Mouse (Mus musculus) fibroblast of lung, adult 2 months (primary cell): ENCODE measurements around the gene Add3.

Experiments used
- DNase-seq: peaks from one replicate; pipeline ENCODE4 v3.0.0-alpha.2; 2011; ENCODE audit warnings: low read depth

Add3 gene

GRCm38 (mm10) chr19:53233586-53233985, 93.3 kb downstream of the Add3 start:
- DNase-seq = no peak

DNA sequence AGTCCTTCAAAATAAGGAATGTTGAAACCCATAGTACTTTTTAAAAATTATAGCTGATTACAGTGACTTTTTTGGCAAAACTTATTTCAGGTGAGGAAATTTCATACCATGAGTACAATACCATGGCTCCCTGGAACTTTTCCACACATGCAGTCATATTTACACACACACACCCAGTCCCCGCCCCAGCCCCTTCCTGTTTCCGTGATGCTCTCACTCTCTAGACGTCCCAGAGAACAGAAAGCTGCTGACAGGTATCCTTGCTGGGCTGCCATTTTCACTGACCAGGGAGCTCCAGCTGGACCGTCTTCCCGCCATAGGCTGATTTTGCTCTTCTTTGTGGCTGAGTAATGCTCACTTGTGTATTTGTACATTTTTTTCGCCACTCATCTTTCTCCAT, 101.6 kb downstream of the Add3 start:
- DNase-seq = no peak

DNA sequence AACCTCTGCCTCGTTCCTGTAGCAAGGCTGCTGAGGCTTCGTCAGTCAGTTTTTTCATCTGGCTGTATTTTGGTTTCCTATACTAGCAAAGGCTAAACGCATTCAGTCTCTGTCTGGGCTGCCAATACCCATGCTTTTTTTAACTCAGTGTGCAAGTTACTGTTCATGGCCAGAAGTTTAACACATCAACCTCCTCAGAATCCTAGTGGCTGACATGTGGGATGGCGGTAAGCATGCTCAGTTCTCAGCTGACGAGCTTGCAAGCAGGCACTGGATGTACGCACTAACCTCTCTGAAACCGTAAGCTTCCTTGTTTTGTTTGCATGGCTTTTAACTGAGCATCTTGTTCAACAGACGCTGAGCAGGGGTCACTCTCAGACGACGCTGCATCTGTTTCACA, 103.7 kb downstream of the Add3 start:
- no peak for DNase-seq

- no peak for DNase-seq
Measured at GRCm38 (mm10) chr19:53247558-53247957, 107.3 kb downstream of the Add3 start.

- DNase-seq = peak; percentile 36
Measured at GRCm38 (mm10) chr19:53248023-53248494, 107.8 kb downstream of the Add3 start.

DNA sequence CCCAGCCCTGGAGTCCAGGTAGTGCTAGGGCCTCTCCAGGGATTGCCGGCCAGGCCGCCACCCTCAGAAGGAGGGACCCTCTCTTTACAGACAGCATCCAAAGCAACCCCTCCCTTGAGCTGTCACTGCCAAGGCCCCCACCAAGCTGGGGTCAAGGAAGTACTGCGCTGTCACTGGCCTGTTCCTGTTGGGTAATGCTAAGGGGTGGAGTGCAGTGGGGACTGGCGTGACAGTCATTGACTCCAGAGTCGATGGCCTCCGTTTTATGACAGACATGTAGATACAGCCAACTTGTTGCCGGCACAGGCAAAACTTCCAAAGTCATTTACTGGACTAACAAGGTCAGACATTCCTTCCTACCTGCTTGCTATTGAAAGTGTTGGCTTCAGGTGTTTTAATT, 110.8 kb downstream of the Add3 start:
- no peak for DNase-seq

GRCm38 (mm10) chr19:53251656-53252055, 111.4 kb downstream of the Add3 start:
- no peak for DNase-seq

GRCm38 (mm10) chr19:53252111-53253028, 112.1 kb downstream of the Add3 start:
- no peak for DNase-seq

DNA sequence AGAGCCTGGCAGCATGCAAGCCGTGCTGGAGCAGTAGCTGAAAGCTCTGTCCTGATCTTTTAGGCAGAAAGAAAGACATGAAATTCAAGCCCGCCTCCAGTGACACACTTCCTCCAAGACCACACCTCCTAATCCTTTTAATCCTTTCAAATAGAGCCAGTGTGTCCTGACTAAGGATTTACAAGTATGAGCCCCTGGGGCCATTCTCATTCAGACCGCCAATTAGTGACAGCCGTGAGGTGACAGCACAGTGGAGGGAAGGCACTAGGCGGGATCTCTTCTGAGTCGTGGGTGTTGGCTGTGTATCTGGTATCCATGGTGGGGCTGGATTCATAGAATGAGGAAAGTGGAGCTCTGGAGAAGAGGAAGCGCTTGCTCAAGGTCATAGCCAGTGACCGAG, 116.1 kb downstream of the Add3 start:
- no peak for DNase-seq

DNA sequence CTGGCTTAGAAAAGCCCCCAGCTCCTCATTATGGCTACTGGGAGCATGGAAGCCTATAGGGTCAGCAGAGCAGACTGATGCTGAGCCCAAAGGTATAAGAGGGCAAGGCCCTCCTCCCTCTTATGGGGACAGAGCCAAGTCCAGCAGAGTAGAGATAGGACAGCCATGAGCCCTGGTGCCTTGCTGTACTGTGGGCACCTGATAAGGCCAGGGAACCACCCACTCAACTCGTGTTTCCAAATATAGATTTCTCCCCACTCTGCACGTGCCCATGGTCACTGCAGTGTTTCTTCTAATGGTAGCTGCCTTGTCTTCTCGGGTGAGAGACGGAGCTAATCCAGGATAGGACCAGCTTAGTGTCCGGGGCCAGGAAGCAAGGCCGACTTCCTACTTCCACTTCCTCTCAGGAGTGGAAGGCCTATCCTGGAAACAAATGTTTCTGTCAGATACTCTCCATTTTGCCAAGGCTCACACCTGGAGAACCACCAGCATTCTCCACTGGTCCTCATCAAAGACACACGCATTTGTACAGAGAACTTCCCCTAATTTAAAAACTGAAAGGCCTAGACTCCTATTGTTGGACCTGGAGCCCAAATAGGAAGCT, 116.8 kb downstream of the Add3 start:
- DNase-seq = no peak

- DNase-seq = no peak
Measured at GRCm38 (mm10) chr19:53257631-53258560, 117.7 kb downstream of the Add3 start.

GRCm38 (mm10) chr19:53258740-53259506, 118.7 kb downstream of the Add3 start:
- DNase-seq = no peak

DNA sequence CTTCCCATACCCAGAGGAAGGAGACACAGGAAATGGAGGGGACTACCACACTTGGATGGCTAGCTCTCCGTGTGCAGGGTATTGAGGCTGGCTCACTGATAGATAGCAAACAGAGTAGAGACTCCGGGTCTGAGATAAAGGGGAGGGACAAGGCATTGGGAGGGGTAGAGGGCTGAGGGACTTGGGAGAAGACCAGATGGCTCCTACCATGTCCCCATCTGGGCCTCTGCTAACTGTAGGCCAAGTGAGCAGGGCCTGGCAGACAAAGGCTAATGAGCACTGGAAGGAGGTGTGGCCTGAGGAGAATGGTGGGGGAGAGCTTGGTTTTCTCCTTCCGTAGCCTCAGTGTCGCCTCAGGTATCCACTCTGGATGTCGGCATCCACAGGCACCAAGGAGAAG, 119.3 kb downstream of the Add3 start:
- DNase-seq = no peak

DNA sequence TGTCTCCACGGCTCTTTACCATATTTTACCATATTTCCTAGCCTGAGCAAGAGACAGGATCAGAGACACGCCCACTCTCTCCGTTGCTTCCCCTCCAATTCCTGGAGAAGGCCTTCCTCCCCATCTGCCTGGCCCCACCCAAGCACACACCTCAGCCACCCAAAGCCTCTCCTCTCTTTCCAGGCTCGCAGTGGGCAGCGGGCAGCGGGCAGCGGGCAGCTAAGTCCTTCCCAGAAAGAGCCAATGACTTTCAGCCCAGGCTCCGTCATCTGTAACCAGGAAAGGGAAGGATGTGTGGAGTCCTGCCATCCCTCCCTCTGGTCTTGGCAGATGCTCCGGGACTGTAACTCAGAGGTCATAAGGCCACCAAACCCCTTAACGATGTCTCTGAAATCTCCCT, 120.0 kb downstream of the Add3 start:
- DNase-seq = no peak

DNA sequence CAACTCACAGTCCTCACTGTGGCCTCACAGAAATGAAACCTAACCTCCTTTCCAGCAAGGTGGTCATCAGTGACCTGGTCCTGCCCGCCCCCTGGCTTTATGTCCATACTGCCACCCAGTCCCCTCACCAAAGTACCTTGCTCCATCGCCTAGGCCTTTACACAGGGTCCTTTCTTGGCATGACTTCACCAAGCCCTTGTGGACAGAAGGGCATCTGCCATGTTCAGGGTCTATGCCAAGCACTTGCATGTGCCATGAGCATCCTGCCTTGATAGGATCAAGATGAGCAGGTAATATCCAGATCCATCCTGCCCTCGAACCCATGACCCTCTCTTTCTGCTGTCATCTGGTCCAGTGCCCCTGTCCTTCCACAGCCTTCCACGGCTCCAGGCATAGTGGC, 120.6 kb downstream of the Add3 start:
- DNase-seq = no peak

GRCm38 (mm10) chr19:53262061-53262460, 121.8 kb downstream of the Add3 start:
- no peak for DNase-seq

DNA sequence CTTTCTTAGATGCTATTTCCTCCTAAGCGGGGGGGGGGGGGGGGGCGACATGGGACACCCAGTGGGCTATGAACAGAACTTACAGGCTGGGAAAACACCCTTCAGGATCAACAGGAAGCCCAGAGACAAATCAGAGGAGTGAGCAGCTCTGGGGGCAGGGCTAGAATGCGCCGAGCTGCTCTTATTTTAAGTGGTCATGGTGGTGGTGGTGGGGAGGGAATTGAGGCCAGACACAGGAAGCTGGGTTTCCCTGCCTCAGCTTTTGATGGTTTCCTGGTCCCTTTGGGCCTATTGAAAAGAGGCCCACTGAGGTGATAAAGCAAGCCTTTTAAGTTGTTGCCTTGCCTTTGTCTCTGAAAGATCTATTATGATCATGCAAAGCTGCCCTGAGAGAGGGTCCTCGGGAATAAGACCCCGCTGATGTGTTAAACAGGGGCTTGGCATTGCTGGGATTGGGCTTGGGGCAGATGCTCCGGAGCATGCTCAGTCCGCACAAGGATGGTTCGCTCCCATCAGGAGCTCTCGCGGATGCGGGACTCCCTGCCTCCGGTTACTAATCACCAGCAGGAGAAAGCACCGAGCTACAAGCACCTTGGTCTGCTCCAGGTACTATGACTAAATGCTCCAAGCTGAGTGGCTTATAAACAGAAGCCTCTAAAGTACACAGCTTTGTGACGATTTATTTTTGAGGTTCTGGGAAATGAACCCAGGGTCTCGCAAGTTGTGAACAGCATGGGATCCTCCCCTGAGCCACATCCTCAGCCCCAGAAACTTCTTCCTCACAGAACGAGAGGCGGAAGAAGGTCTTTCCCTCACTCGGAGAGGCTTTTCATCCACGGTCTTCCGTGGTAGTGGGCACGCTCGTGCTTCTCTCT, 123.9 kb downstream of the Add3 start:
- no peak for DNase-seq

DNA sequence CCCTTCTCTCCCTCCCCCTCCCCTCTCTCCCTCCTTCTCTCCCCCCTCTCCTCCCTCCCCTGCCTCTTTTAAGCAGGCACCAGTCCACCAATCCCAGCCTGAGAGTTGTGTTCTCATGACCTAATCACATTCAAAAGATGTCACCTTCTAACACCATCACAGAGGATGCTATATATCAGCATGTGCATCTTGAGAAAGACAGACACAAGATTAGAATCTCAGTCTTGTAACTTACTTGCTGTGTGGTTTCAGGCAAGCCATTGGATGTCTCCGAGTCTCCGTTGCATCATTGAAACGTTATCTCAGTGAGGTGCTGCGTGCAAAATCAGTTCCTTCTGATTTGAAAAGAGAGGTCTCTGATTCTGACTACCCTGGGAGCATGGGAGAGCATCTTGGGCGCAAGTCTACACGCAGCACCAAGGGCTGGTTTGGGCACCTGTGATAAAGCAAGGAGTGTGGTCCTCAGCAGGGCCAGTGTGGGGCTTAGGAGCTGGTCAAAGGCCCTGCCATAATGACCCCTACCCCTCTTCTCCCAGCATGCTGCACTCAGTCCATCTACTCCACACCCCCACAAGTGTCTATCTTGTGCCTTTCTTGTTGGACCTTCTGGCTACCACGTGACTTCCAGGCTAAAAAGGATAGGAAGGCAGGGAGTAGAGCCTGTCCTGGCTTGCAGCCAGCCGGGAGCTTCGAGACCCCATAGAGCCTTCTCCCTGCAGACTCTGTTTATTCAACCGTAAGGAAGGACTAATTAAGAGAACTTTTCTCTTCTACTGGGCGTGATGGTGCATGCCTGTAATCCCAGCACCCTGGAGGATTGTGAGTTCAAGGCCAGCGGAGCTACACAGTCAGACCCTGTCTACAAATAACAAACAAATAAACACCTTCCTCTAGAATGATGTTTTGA, 124.8 kb downstream of the Add3 start:
- no peak for DNase-seq

DNA sequence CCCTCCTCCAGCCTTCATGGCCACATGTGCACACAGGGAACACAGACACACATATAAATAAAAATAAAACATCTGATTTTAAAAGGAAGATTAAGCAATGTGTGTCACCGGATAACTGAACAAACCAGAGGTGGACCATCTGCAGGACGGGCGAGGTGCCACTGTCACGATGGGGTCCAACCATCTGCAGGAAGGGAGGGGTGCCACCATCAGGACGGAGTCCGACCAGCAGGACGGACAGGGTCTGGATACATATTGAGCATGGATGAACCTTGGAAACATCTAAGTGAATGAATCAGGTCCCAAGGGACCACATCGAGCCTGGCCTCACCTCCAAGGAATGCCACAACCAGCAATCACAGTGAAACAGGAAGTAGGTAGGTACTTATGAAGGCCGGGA, 127.1 kb downstream of the Add3 start:
- DNase-seq = no peak
